Mouse (Mus musculus): ENCODE measurements around the gene Zfp184.

DNA sequence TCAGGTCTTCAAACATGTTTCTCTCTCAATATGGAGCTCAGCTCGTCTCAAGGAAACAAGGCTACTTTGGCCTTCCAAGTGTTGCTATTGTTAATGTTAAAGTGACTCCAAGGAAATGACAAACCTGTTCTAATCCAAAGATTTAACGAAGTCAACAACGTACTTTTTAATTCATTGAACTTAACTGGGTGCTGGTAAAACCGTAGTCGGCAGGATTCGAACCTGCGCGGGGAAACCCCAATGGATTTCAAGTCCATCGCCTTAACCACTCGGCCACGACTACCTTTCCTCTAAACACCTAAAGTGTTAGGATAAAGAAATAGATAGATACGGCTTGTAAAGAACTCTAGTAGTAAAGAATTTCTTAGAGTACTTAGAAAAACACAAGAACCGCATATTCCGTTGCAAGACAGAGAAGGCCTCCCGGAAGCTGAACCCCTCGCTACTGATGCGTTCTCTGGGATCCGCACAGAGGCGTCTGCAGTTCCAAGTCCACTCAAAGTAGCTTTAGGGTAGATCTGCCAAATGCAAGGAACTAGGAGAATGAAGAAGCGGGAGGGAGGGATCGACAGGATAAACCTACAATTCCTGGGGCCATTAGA is 20.1 kb upstream of the Zfp184 start:
- no peak for TF ChIP-seq POLR2A (IDR thresholded peaks at IDR 0.05; ENCODE audit: low read depth, low read length)
- TF ChIP-seq CTCF (conservative IDR thresholded peaks at IDR 0.05; ENCODE audit: insufficient read depth, insufficient read length, low read depth, low read length): no peak
